Mouse (Mus musculus) activated CD4-positive, CD25-positive, alpha-beta regulatory T cell, adult 4 months (primary cell): Measurements from ENCODE around the gene Calr4. TPM values are rescaled to one million over a fixed set of nuclear protein-coding genes. Genes with fewer than 3 reads are reported as not detected.

ENCODE experiments used
- ATAC-seq: one replicate; pipeline ENCODE4 v1.8.0; 2017
- polyA plus RNA-seq, 2 experiments: library from polyadenylated mRNA; unstranded; fragments of 100-300 nt; shearing (Covaris generic); gene quantifications; one replicate each; pipeline ENCODE4 v1.2.1; 2017

Calr4 gene
- polyA plus RNA-seq, 2 experiments from 2014 or later: not detected

GRCm38 (mm10) chr4:109280459-109281160 is 46.3 kb downstream of the Calr4 start:
- ATAC-seq: peak; percentile 24

GRCm38 (mm10) chr4:109281161-109281560 is 46.9 kb downstream of the Calr4 start:
- peak; percentile 13 for ATAC-seq

- ATAC-seq: no peak
Measured at GRCm38 (mm10) chr4:109281946-109282345, 47.7 kb downstream of the Calr4 start.

- ATAC-seq: no peak
Measured at GRCm38 (mm10) chr4:109294629-109295028, 60.3 kb downstream of the Calr4 start.

- ATAC-seq: no peak
Measured at GRCm38 (mm10) chr4:109296510-109296909, 62.2 kb downstream of the Calr4 start.

- no peak for ATAC-seq
Measured at GRCm38 (mm10) chr4:109299136-109299535, 64.9 kb downstream of the Calr4 start.

Other genes with a start within 250 kb of the Calr4 start
- 10 to 100 TPM; 44.1 to 47.8 TPM for gene Nrd1, start 233.8 kb upstream of the Calr4 start, polyA plus RNA-seq
- 10 to 100 TPM; 76.5 to 80.8 TPM for gene Osbpl9, start 32.2 kb upstream of the Calr4 start, polyA plus RNA-seq
- gene Eps15, start 45.8 kb downstream of the Calr4 start, polyA plus RNA-seq: 10 to 100 TPM; 66.5 to 83.3 TPM
- gene Ttc39a, start 172.1 kb downstream of the Calr4 start, polyA plus RNA-seq: not detected